Comparison of ENCODE assay signal across 8 mouse cellular contexts in the genomic region with DNA sequence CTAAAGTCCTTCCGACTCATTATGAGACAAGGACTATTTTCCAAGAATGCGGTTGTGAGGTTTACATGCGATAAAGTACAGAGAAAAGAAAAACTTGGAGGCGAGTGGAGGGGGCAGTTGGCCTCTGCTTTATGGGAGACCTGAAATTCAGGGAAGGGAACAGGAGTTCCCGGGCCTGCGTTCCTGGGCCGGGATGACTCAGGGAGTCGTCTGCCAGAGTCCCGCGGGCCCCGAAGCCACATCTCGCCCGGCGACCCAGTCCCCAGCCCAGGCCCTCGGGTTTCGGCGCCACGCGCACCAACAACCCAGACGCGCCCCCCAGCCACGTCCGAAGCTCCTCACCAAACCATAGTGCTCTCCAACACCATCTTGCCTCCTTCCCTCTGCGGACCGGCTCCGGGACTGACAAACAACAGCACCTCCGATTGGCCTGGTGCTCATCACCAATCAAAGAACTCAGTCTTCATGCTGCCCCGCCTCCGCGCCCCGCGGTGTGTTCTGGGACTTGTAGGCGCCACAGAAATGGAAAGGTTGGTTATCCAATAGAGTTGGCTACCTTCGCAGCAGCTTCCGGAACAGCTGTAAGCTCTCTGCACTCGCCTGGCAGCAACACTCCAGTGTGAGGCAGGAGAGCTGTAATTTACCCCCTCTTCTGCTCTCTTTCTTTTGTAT. TPM values are rescaled to one million over a fixed set of nuclear protein-coding genes. Genes with fewer than 3 reads are reported as not detected.
DNase-seq lines count a peak whose midpoint lies in the region; ATAC-seq and TF ChIP-seq lines count a peak whose summit lies in the region.

A gene (minus strand): TSS at position 449 of the 672 bp plus-strand sequence.

- peak; percentile 96 for ATAC-seq in activated CD4-positive, CD25-positive, alpha-beta regulatory T cell, adult 4 months

- peak; percentile 95 for TF ChIP-seq POLR2A in cortical plate, adult 2 months (IDR thresholded peaks at IDR 0.05; ENCODE audit: extremely low read depth, insufficient read depth, low read length)

- H3K27ac ChIP-seq in cortical plate, adult 2 months (ENCODE audit: insufficient read depth, low read length) = no peak within 1 kb of the TSS

- H3K9me3 ChIP-seq in megakaryocyte, embryonic 14.5 days = no peaks in the 10 kb centered on the region

- peak; percentile 97 for DNase-seq in gastrocnemius, adult 8-10 months (ENCODE audit: low spot score in 2 of 2)
- peak; percentile 92 for DNase-seq in hindlimb bud, embryonic 11.5 days (ENCODE audit: extremely low spot score, low read depth, low spot score)
- peak; percentile 96 to 98 for DNase-seq in left cerebral cortex, adult 8-10 months (ENCODE audit: low spot score in 2 of 2)
- peak; percentile 99 for DNase-seq in right cerebral cortex, postnatal 10 days (ENCODE audit: low spot score in 2 of 2)
- peak; percentile 95 for DNase-seq in urinary bladder, postnatal 25 days (ENCODE audit: low spot score)

- H3K4me3 ChIP-seq in cortical plate, adult 2 months (ENCODE audit: insufficient read depth, low read length) = peak within 1 kb of the TSS; percentile 51
- peak within 1 kb of the TSS; percentile 97 for H3K4me3 ChIP-seq in megakaryocyte, embryonic 14.5 days (replicated peaks)

- no peaks in the 10 kb centered on the region for H3K27me3 ChIP-seq in megakaryocyte, embryonic 14.5 days (replicated peaks)

- no peak for TF ChIP-seq CTCF in cortical plate, adult 2 months (IDR thresholded peaks at IDR 0.05; ENCODE audit: extremely low read depth, insufficient read depth, low read length)

- H3K4me1 ChIP-seq in cortical plate, adult 2 months (ENCODE audit: control insufficient read depth, insufficient read depth, low read length) = peaks cover 3% of the 10 kb centered on the region; the same call in 1 of the 2 replicates
- peaks cover 85% of the 10 kb centered on the region for H3K4me1 ChIP-seq in megakaryocyte, embryonic 14.5 days

- H3K36me3 ChIP-seq in megakaryocyte, embryonic 14.5 days (replicated peaks; ENCODE audit: low read length) = peaks cover 35% of the 10 kb centered on the region

RNA-seq across cellular contexts. Expression of the gene that starts here (rescaled TPM):
- polyA plus RNA-seq in activated CD4-positive, CD25-positive, alpha-beta regulatory T cell, adult 4 months (2017; shearing (Covaris generic)) = 100 to 1,000 TPM; 163 to 246 TPM
- 193 and 203 TPM in 2 replicates for polyA plus RNA-seq in cortical plate, adult 2 months (2012; rRNA removed)
- 100 to 1,000 TPM; 191 to 247 (median 221) TPM for total RNA-seq in gastrocnemius, adult 8-10 months (2022)
- total RNA-seq in left cerebral cortex, adult 8-10 months (2022) = 100 to 1,000 TPM; 153 to 167 (median 156) TPM
- polyA plus RNA-seq in megakaryocyte, embryonic 14.5 days (2012; ENCODE audit: insufficient read depth, low replicate concordance) = 24.8 and 169 TPM in 2 replicates
